Mouse (Mus musculus) neutrophil, adult 59 days (primary cell): ENCODE measurements around the gene Gab2. TPM values are rescaled to one million over a fixed set of nuclear protein-coding genes. Genes with fewer than 3 reads are reported as not detected.

Experiments
- total RNA-seq, 2 experiments: library from RNA; stranded (reverse); gene quantifications; 1 replicate in 1 of 2; 2 replicates in 1 of 2; pipeline ENCODE4 v1.2.4; 2023

The Gab2 gene
- 10 to 100 TPM; 30.1 to 31.8 TPM for total RNA-seq

GRCm38 (mm10) chr7:97081242-97081958 lies at the start of gene Gab2:
Gene Gab2 (plus strand): TSS chr7:97081586.

GRCm38 (mm10) chr7:97331726-97332666 lies 250.6 kb downstream of the Gab2 start, which contains the start of the genes Usp35 and Kctd21:
Gene Usp35 (minus strand): TSS chr7:97332020.
Gene Kctd21 (plus strand): TSS chr7:97332327.

Other genes with a start within 250 kb of the Gab2 start
- gene Nars2, start 130.1 kb upstream of the Gab2 start, total RNA-seq: 1 to 10 TPM; 2.2 to 2.6 TPM